Mouse (Mus musculus): ENCODE data around the gene Ctbp1. TPM values are rescaled to one million over a fixed set of nuclear protein-coding genes. Genes with fewer than 3 reads are reported as not detected.

Gene Ctbp1
- total RNA-seq (2023), result 100 to 1,000 TPM; 176 to 185 TPM

DNA sequence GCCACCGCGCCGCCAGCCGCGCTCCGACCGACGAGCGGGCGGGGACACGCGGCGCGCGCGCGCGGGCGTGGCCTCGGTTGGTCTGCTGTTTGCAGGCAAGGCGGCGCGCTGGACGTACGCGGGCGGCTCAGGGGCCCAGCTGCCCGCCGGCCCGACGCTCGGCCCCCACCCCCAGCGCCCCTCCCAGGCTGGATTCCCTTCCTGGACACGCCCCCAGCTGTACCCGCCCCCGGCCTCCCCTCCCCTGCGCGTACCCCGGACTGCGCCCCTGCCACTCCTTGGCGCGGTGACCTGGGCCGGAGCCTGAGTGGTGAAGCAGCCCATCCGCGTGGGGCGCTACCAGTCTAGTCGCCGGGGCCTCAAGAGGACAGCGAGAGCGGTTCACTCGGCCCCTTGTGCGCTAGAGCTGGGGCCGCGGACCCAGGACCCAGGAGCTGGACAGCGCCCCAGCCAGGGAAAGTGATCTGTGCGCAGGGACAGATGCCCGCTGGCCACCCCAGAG lies at the start of gene Ctbp1:
Ctbp1 (minus strand) TSS at position 42 of the 502 bp plus-strand sequence.

GRCm38 (mm10) chr5:33218081-33218480 lies 56.7 kb downstream of the Ctbp1 start, which contains the start of gene Spon2:
TSS of gene Spon2 (minus strand) at chr5:33218455.

Other genes starting within 250 kb of the Ctbp1 start
- not detected for gene Slc5a1, start 170.8 kb downstream of the Ctbp1 start, total RNA-seq (2023)
- 1 to 10 TPM in 1 of 2 experiments, not detected in 1; 1.3 TPM for gene Spon2, start 56.5 kb downstream of the Ctbp1 start, total RNA-seq (2023)
- 100 to 1,000 TPM; 113 to 114 TPM for gene Maea, start 60.5 kb upstream of the Ctbp1 start, total RNA-seq (2023)
- 10 to 100 TPM; 11.5 to 12.5 TPM for gene Uvssa, start 103.6 kb upstream of the Ctbp1 start, total RNA-seq (2023)
- not detected for gene Nkx1-1, start 159.0 kb upstream of the Ctbp1 start, total RNA-seq (2023)